Mouse (Mus musculus) heart, postnatal 10 days (tissue): Measurements from ENCODE around the gene Chchd1. TPM values are rescaled to one million over a fixed set of nuclear protein-coding genes. Genes with fewer than 3 reads are reported as not detected.

Source experiments
- DNase-seq, 2 experiments: peaks; one replicate each; pipeline ENCODE4 v3.0.0; 2021
- intact Hi-C: fragments of 180-260 bp; cut with DNase I; formaldehyde crosslinking; loops from one replicate; pipeline ENCODE4 v1.15.1; 2025
- total RNA-seq, 2 experiments: library from RNA; stranded (reverse); gene quantifications; 2 replicates each; pipeline ENCODE4 v1.2.3; 2021

The Chchd1 gene
- total RNA-seq = 10 to 100 TPM; 83.7 to 91.9 TPM

DNA sequence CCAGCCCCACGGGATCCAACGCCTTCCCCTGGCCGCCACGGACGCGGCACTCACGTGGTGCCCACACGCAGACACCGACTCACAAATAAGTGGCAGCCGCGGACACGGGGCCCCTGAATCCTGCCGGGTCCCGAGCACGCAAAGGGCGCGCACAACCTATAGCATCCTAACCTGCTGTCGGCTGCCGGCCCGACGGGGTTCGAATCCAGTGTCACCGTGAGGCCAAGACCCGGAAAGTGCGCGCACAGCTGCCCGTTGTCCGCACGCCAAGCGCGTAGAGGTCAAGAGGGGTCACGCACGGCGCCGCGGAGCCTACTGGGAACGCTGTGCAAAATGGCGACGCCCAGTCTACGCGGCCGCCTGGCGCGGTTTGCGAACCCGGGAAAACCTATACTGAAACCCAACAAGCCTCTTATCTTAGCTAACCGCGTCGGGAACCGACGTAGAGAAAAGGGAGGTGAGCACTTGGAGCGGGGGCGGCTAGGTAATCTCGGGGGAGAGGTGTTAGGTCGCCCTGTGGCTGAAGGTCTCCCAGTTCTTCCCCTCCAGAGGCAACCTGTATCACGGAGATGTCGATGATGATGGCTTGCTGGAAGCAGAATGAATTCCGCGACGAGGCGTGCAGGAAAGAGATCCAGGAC is at the start of gene Chchd1:
Gene Chchd1 (plus strand): TSS at position 266 of the 641 bp plus-strand sequence.
- DNase-seq = peak; percentile 95 to 98

DNA sequence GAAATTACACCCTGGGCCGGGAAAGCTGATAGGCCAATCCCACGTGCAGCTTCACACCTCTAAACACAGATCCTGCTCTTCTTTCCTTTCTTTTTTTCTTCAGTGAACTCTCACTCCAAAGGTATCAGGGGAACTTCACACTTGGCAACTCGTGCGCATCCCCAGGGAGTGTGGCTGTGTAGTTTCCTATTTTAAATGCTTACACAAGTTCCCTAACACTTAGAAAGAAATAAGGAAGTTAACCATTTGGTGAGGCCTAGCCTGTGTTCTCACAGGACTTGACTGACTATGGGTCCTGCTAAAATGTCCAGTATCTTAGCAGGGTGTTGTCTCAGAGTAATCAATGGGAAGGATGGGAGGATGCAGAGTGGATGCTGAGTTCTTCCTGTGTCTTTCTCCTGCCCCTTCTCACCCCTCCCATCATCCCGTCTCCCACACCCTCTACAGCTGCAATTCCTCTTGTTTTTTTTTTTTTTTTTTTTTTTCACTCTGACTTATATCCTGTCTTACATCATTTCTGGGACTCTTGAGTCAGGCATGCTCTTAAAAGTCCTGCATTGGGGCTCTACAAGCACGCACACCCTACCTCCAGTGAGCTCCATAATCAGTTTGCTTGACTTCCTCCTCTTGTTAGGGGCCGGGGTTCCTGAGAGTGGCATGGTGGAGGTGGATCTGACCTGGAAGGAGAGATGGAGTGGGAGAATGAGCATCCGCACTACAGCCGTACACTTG is 48.0 kb upstream of the Chchd1 start:
- intact Hi-C loops = no loop called here
- DNase-seq = peak in 1 of 2 experiments; percentile 43

More for the DNA sequence above, at the start of gene Chchd1:
- intact Hi-C loops = no loop called here

DNA sequence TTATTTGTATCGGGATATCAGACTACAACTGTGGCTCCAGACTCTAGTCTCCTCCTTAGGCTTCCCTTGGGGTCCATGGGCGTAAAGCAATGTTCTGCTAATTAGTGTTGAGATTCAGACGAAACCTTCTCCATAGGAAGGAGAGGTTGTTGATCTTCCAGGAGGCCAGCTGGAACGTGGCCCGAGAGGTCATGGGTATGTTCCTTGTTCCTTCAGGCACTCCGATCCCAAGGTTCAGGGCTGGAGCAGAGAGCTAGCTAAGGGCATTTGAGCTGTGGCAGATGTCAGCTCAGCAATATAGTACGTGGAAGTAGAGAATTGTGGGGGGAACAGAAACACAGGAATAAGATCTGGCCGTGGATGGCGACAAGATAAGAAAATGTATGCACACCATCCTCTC is 47.1 kb upstream of the Chchd1 start:
- no peak for DNase-seq
- intact Hi-C loops = no loop called here

DNA sequence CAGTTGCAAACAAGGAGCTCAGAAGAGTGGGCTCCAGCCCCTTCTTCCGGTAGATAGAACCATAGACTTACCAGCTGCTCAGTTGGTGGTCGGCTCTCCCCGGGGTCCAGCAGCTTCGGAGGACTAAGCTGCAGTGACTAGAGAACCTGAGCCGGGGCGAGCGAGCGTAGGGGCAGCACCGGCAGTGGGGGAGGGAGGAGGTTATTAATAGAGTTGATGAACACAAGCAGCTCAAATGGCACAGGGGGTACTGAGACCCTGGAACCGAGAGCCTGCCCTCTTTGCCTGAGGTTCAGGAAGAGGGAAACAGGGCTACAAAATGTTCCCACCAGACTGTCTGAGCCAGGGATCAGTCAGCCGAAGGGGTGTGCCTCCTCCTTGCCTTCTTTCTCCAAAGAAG is 46.4 kb upstream of the Chchd1 start, which contains the start of gene Myoz1:
Gene Myoz1 (minus strand): TSS at position 180 of the 400 bp plus-strand sequence.
- peak in 1 of 2 experiments; percentile 40 for DNase-seq
- intact Hi-C loops = no loop called here

DNA sequence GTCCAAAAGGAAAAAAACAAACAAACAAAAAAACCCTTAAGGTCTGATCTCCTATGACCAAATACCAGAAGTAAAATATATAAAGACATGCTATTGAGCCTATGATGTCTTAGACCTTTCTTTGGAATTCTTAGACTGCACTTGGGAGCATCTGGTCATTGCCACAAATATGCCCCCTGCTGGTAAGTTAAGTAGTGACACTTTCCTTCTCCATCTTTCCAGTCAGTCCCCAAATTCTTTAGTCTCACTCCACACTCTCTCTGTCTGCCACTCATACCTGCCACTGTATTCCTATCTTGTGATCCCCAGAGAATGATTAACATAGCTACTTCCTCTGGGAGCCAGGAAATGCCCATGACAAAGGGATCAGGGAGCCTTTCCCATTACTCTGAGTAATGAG is 44.5 kb upstream of the Chchd1 start:
- peak; percentile 67 to 79 for DNase-seq
- intact Hi-C loops = loop anchor here (1.0 to 2.0 kb wide), 2 partner anchors 16 to 82 kb away; no protein-coding TSS in a partner anchor

DNA sequence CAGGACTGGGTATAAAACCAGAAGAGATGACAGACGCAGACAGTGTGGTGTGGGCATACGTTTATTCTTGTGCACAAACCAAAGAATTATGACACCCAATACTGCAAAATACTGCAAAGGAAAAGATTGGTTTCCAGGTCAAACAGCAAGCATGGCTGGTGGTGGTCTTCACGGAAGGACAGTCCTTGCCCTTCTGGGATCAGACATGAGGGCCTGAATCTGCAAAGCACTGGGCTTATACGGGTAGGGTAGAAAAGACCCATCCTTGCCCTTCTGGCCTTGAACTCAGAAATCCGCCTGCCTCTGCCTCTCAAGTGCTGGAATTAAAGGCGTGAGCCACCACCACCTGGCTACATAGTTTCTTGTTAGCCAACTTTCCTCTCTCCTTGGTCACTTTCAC is 43.9 kb upstream of the Chchd1 start:
- DNase-seq = no peak
- intact Hi-C loops = loop anchor here (1.0 to 2.0 kb wide), 2 partner anchors 16 to 83 kb away; no protein-coding TSS in a partner anchor

DNA sequence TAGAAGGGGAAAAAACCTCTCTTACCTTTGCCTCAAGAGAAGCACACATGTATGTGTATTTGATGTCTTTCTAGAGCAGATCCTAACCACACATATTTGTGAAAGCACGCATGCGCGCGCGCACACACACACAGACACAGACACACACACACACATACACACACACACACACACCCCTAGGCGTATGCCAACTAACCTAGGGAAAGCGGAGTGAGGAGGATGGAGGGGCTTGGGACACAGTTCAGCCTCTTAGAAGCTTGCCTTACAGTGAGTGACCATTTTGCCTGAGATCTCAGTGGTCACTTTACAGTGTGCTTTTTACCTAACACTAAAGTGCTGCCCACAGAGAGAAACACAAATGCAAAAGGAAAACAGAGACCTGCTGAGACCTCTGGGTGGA is 43.1 kb upstream of the Chchd1 start:
- DNase-seq = no peak
- intact Hi-C loops = loop anchor here (2.0 to 10.0 kb wide), 3 partner anchors 17 to 265 kb away; partner anchors contain the start of gene Mrps16

DNA sequence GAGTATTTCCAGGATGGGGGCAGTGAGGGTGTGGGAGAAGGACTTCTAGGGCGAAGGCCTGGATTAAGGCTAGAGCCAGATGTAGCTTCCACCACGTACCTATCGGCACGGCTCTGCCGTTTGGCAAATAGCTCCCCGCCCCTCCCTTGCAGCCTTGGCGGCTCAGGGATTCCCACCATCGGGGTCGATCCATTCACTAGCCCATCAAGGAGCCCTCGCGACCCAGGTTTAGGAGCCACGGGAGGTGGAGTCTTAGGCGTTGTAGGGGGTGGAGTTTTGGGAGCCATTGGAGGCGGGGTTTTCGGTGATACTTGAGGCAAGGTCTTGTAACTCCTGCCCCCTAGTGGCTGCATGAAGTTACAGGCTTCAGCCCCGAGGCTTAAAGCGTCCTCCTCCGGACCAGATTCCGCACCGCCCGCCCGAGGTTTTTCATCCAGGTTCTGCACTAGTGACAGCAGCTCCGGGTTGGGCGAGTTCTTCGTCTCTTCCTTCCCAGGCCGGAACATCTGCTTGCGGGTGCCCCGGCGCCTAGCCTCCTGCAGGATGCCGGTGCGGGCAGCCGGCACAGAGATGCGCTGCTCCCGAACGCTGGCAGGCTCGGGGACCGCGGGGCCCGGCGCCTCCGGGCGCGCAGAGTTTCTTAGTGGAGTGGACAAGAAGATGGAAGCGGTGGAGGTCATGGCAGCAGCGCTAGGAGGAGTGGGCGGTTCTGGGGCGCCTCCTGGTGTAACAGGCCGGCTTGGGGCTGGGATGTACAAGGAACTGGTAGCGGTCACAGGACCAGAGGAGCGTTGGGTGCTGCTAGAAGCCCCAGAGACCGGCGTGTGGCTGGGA is 41.8 kb upstream of the Chchd1 start:
- peak; percentile 97 for DNase-seq
- intact Hi-C loops = loop anchor here (5.0 to 10.0 kb wide), 2 partner anchors 184 to 266 kb away; partner anchors contain the start of gene Mrps16

DNA sequence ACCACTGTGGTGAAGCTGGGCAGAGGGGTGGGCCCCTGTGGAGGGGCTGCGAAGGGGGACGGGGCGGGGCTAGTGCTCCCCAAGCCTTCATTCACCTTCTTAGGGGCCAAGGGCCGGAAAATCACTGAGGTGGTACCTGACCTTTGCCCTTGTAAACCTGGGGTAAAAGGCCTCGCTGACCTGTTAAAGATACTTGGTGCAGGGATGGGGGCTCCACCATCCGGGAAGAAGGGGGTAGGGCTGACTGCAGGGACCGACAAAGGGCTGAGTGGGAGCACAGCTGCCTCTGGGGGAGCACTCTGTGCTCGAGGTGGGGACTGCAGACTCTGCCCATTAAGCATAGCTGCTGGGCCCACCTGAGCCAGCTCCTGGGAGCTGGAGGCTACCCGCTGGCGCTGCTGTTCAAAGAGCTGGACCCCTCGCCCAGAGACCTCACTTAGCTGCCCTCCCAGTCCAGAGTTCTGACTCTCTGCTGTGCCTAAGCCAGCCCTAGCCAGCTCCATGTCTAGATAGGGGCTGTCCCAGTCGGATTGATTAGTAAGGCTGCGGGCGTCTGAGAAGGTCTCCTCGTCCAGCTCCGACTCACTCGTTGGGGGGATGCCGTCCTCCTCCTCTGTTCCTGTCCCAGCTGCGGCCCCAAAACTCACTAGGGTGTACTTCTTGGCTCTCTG is 41.0 kb upstream of the Chchd1 start:
- DNase-seq = peak in 1 of 2 experiments; percentile 56

DNA sequence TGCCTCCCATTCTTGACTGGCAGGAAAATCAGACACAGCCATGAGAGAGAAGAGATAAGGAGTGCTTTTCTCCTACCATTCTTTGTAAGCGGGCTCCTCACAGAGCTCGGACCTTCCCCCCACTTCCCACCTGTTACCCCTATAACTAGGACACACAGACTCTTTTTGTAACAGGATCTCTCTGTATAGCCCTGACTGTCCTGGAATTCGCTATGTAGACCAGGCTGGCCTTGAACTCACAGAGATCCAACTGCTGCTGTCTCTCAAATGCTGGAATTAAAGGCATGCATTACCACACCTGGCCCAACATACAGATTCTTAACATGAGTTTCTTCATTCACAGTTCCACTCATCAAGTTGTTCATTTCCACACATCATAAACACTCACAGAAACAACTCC is 40.1 kb upstream of the Chchd1 start:
- intact Hi-C loops = loop anchor here (5.0 to 10.0 kb wide), 2 partner anchors 185 to 268 kb away; partner anchors contain the start of gene Mrps16

More for the DNA sequence above, 41.0 kb upstream of the Chchd1 start:
- intact Hi-C loops = loop anchor here (5.0 to 10.0 kb wide), 2 partner anchors 184 to 267 kb away; partner anchors contain the start of gene Mrps16

DNA sequence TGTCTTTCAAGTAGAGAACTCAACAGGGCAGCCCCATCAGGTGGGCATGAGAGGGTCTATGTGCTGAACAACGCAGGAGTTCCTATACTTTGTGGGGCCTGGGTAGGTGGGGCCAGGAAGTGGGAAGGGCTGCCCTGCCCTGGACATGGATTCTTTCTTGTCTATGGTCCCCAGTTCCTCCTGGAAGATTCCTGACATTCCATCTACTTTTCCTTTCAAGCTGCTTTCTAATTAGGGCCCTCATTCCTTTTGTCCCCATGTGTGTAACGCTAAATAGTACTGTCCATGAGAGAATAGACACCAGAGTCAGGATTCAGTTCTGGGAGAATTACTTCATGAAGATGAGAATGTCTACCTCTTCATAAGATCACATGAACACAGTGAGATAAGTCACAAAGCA is 39.2 kb upstream of the Chchd1 start:
- DNase-seq = no peak
- intact Hi-C loops = loop anchor here (5.0 to 10.0 kb wide), 2 partner anchors 186 to 269 kb away; partner anchors contain the start of gene Mrps16

More for the DNA sequence above, 40.1 kb upstream of the Chchd1 start:
- DNase-seq = no peak

DNA sequence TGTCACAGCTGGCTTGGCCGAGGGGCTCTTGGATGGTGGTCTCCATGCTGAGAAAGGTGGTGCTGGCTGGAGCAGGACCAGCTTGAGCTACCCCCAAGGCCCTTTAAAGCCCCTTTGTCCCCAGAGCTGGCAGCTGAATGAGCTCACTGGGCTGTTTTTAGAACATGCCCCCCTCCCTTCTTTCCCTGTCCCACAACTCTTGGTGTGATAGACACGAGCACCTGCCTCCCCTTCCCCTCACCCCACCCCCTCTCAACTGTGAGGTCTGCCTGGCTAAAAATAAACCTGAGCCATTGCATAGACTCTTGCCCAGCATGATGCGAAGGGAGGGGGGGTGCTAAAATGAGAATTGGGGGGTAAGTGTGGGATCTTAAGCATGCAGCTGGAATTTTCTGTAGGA is 38.4 kb upstream of the Chchd1 start:
- intact Hi-C loops = loop anchor here (5.0 to 10.0 kb wide), 2 partner anchors 187 to 270 kb away; partner anchors contain the start of gene Mrps16
- DNase-seq = peak; percentile 56 to 70

DNA sequence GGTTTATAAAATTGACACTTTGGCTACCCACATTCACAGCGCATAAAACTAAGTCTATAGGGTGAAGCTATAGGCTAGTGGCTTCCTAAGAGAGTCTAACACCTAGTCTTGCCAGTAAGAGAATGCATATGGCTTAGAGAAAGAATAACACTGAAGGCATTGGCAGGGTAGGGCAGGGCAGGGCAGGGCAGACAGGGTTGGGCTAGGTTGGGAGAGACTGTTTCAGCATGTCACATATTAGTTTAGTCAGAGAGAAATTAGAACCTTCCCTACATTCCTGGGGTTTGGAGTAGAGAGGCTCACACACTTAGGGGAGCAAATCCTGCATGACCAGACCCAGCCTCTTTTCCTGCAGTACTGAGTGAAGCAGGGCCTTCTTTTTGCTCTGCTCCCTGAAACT is 35.3 kb upstream of the Chchd1 start:
- intact Hi-C loops = loop anchor here (10.0 kb wide), 1 partner anchor 273 kb away; the partner anchor contains the start of gene Mrps16
- DNase-seq = no peak

DNA sequence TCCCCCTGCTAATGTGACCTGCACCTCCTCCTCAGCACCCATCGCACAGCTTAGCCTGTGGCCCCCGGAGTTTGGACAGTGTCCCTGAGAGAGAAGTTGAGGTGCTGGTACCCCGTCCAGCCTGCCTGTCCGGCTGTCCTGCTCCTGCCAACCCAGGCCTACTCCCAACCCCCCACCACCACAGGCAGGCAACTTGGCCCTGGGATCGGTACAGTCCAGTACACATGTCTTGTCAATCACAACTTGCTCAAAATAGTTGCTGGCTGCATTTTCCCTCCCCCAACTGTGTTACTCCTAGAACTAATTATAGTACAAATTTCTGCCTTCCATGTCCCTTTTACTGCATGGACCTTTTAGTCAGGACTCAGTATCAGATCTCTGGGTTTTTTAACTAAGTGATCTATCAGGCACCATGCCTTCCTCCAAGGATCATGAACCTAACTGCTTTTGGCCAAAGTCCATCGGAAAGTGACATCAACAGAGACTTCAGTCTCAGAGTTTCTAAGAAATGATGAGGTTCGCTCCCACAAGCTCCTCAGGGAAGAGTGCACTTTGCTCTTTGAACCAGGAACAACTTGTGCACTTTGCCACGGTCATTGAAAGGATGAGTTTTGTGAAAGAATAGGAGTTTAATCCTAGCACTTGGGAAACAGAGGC is 34.5 kb upstream of the Chchd1 start, which contains the start of gene Synpo2l:
Gene Synpo2l (minus strand): TSS at position 201 of the 657 bp plus-strand sequence.
- DNase-seq = peak; percentile 81 to 86
- intact Hi-C loops = loop anchor here (10.0 kb wide), 1 partner anchor 273 kb away; the partner anchor contains the start of gene Mrps16

DNA sequence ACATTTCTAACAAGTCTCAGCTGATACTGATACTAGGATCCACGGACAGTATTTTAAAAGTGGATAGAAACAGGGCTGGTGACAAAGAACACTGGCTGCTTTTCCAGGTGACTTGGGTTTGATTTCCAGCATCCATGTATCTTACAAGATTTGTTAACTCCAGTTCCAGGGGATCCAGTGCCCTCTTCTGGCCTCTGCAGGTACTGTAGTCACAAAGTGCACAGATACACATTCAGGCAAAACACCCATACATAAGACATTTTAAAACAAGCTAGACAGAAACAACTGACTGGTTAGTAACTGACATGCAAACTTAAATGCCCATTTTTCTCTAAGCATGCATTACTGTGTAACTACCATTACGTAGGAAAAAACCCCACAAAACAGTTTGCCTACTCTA is 29.8 kb upstream of the Chchd1 start:
- intact Hi-C loops = no loop called here
- DNase-seq = peak in 1 of 2 experiments; percentile 65

DNA sequence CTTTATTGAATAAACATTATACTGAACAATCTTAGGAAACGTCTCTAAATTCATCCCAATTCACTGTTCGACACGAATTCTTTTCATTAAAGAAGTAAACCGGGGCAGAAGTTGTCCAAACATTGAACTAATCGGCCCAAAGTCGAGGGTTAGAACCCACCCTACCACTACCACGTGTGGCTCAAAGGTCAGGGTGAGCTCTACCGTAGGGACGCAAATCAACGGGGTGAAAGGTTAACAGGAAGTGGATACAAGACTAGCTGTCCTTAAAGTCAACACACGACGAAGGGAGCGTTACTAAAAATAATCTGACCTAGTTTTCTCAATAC is 29.1 kb upstream of the Chchd1 start:
- DNase-seq = no peak

DNA sequence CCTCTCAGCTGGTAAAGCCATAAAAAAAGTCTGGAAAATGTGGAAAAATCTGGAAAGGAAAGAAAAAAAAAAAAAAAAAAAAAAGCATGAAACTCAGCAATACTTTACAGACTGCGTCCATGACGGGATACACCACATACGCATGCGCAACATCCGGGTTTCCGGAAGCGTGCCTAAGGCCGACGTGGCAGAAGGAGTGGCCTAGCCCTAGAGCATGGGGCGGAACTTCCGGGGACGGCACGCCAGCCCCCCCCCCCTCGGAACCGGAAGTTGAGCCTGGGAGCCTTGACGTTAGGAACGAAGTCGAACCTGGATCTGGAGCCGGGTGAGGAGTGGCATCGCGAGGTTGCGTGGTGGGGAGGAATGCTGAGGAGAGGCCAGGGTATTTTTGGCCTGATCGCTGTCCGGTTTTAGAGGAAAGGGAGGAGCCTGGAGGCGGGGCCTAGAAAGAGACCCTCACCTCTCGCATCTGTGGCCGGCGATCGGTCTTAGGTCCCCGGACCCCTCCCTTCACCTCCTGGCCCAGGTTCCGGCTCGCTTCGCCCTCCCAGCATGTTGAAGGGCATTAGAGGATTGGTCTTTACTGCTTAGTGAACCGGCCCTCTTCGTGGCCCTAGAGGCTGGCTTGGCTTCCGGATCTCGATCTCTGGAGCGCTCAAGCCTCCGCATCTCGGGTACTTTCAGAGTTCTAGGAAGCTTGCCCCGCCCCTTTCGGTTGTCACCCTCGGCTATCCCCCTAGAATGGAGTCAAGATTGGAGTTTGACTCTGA is 28.6 kb upstream of the Chchd1 start, which contains the start of gene Sec24c:
Gene Sec24c (plus strand): TSS at position 245 of the 770 bp plus-strand sequence.
- DNase-seq = peak; percentile 99 to 100
- intact Hi-C loops = no loop called here

More for the DNA sequence above, 29.1 kb upstream of the Chchd1 start:
- intact Hi-C loops = no loop called here

DNA sequence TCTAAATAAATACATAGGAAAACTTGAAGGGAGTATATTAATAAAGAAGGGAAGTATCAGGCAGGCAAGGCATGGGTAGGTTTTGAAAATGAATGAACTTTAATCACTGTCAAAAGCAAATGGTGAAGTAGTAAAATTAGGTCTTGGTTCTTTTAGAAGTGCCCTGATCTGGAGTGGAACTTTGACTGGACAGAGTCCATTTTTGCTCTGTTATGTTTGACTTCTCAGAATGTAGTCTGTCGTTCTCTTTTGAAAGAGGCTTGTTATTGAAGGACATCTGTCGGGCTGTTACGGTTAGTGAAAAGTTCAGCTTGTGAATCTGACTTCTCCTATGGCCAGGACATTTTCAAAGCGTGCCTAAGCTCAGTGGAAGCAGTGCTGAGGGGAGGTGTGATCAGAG is 24.9 kb upstream of the Chchd1 start:
- DNase-seq = no peak
- intact Hi-C loops = no loop called here
